Mouse (Mus musculus) left cerebral cortex, adult 8-10 months (tissue): ENCODE data around the gene 1700025G04Rik. TPM values are rescaled to one million over a fixed set of nuclear protein-coding genes. Genes with fewer than 3 reads are reported as not detected.

Source experiments
- DNase-seq, 2 experiments: peaks; one replicate each; pipeline ENCODE4 v3.0.0; 2022; ENCODE audit warnings: low spot score in 2 of 2
- total RNA-seq, 4 experiments: library from RNA; stranded (reverse); gene quantifications; 2 replicates each; pipeline ENCODE4 v1.2.4; 2022

The 1700025G04Rik gene
- total RNA-seq, 4 experiments from 2014 or later, result 57.0 to 69.1 (median 63.1) TPM

- DNase-seq, result no peak
Measured at GRCm38 (mm10) chr1:152076222-152076845, 13.6 kb downstream of the 1700025G04Rik start.

GRCm38 (mm10) chr1:152075725-152076124, 14.2 kb downstream of the 1700025G04Rik start:
- no peak for DNase-seq

GRCm38 (mm10) chr1:152070441-152070840, 19.5 kb downstream of the 1700025G04Rik start:
- no peak for DNase-seq

GRCm38 (mm10) chr1:152069745-152070144, 20.2 kb downstream of the 1700025G04Rik start:
- no peak for DNase-seq

GRCm38 (mm10) chr1:152067919-152068318, 22.0 kb downstream of the 1700025G04Rik start:
- no peak for DNase-seq

GRCm38 (mm10) chr1:152065527-152065926, 24.4 kb downstream of the 1700025G04Rik start:
- no peak for DNase-seq

GRCm38 (mm10) chr1:152063357-152064145, 26.4 kb downstream of the 1700025G04Rik start:
- DNase-seq, result no peak

GRCm38 (mm10) chr1:152061745-152062144, 28.2 kb downstream of the 1700025G04Rik start:
- no peak for DNase-seq

GRCm38 (mm10) chr1:152060265-152060664, 29.7 kb downstream of the 1700025G04Rik start:
- no peak for DNase-seq

GRCm38 (mm10) chr1:152058776-152059175, 31.1 kb downstream of the 1700025G04Rik start:
- no peak for DNase-seq

GRCm38 (mm10) chr1:152053112-152053511, 36.8 kb downstream of the 1700025G04Rik start:
- DNase-seq, result no peak

GRCm38 (mm10) chr1:152051858-152052257, 38.1 kb downstream of the 1700025G04Rik start:
- DNase-seq, result no peak

GRCm38 (mm10) chr1:152050037-152050436, 39.9 kb downstream of the 1700025G04Rik start:
- no peak for DNase-seq

GRCm38 (mm10) chr1:152048291-152048690, 41.6 kb downstream of the 1700025G04Rik start:
- DNase-seq, result no peak

- no peak for DNase-seq
Measured at GRCm38 (mm10) chr1:152047416-152047815, 42.5 kb downstream of the 1700025G04Rik start.

GRCm38 (mm10) chr1:152043453-152043852, 46.5 kb downstream of the 1700025G04Rik start:
- no peak for DNase-seq

GRCm38 (mm10) chr1:152042409-152042808, 47.5 kb downstream of the 1700025G04Rik start:
- no peak for DNase-seq

GRCm38 (mm10) chr1:152041005-152041404, 48.9 kb downstream of the 1700025G04Rik start:
- DNase-seq, result no peak

- no peak for DNase-seq
Measured at GRCm38 (mm10) chr1:152040053-152040452, 49.9 kb downstream of the 1700025G04Rik start.

GRCm38 (mm10) chr1:152039588-152039987, 50.3 kb downstream of the 1700025G04Rik start:
- DNase-seq, result no peak

GRCm38 (mm10) chr1:152038086-152038485, 51.8 kb downstream of the 1700025G04Rik start:
- DNase-seq, result no peak

- DNase-seq, result no peak
Measured at GRCm38 (mm10) chr1:152037589-152037988, 52.3 kb downstream of the 1700025G04Rik start.

GRCm38 (mm10) chr1:152034766-152035165, 55.2 kb downstream of the 1700025G04Rik start:
- no peak for DNase-seq
